Mouse (Mus musculus) 416B (cell line): ENCODE results near the gene Olfr802.

Experiments
- DNase-seq: peaks from one replicate; pipeline ENCODE4 v3.0.0; 2011; ENCODE audit warnings: low read depth

Olfr802 gene

GRCm38 (mm10) chr10:129688069-129688468, at the start of gene Olfr802:
Olfr802 (minus strand) TSS chr10:129688169.
- no peak for DNase-seq

GRCm38 (mm10) chr10:129729275-129729674, 41.3 kb upstream of the Olfr802 start, which contains the start of gene Olfr805:
Olfr805 (minus strand) TSS chr10:129729375.
- no peak for DNase-seq

DNA sequence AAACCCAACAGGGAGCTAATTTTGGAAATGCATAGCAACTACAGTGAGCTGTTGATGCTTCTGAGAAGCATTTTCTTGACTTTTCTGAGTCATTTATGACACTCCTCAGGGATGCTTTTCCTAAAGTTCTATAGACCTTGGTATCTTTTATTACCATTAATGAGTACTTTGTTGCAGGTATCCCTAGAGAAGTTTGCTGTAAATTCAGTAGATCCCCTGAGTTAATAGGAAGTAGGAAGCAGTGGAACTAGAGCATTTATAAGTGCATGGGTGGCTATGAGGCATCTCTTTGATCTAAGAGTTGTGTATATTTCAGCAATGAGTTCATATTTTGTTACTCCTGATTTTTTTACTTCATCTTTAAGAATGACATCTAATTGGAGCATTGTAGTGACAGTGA, 14.9 kb upstream of the Olfr802 start, which contains the start of gene Olfr804:
TSS of gene Olfr804 (plus strand) at position 301 of the 400 bp plus-strand sequence.
- DNase-seq = no peak

DNA sequence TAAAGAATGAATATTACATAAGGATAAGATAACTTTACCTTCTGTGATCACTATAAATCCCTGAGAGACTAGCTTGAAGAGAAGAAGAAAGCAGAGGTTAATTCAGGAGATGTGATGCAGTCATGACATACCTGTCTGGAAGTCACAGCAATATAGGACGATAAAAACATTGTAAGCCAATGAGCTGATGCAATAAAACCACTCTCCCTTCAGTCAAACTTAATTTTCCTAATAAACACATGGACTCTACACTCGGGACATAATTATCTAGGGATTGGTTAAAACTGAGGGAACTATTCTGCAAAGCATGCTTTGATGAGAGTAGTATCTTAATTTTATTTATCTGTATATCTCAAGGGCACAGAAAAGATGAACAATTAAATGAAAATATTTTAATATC, 6.2 kb upstream of the Olfr802 start, which contains the start of gene Olfr803:
TSS of gene Olfr803 (minus strand) at position 101 of the 400 bp plus-strand sequence.
- DNase-seq = no peak

GRCm38 (mm10) chr10:129673765-129674164, 14.2 kb downstream of the Olfr802 start, which contains the start of gene Olfr801:
Olfr801 (minus strand) TSS chr10:129673865.
- no peak for DNase-seq

DNA sequence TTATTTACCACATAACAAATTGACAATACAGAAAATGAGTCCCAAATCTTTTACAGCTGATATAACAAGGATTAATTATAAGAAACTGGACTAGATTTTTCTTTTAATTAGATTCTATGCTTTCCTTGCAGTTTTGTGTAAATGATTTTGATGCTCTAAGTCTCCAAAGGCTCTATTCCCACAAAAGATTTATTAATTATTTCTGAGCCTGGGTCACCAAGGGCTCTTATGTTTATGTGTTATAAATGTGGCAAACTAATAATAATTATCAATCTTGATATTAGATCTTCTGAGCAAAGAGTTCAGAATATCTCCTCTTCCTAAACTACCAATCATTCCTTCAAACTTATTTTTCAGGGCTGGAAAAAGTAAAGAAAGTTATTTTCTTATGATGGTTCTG, 30.6 kb downstream of the Olfr802 start, which contains the start of gene Olfr800:
TSS of gene Olfr800 (plus strand) at position 301 of the 400 bp plus-strand sequence.
- DNase-seq = no peak

GRCm38 (mm10) chr10:129651763-129652162, 36.2 kb downstream of the Olfr802 start:
- no peak for DNase-seq

- DNase-seq = no peak
These were observed 50.8 kb downstream of the Olfr802 start, which contains the start of gene Olfr799 for GRCm38 (mm10) chr10:129637184-129637583. Olfr799 (plus strand) TSS chr10:129637484.

- DNase-seq = no peak
These were observed 60.1 kb downstream of the Olfr802 start, which contains the start of gene Olfr798 for GRCm38 (mm10) chr10:129627834-129628233. Olfr798 (minus strand) TSS chr10:129627934.
